Mouse (Mus musculus) lung, embryonic 15.5 days (tissue): ENCODE measurements around the gene St7. TPM values are rescaled to one million over a fixed set of nuclear protein-coding genes. Genes with fewer than 3 reads are reported as not detected.

Experiments used
- ATAC-seq: fragments of 200-750 bp; cut with Nextera tagmentation; 2 replicates; pipeline ENCODE4 v1.8.0; 2017; ENCODE audit warnings: moderate number of reproducible peaks, borderline replicate concordance; ENCODE audit not compliant: low FRiP score, low TSS enrichment; ENCODE audit errors: extremely low read depth
- H3K27ac ChIP-seq: fragments of 300-500 bp; sonication (generic); 2 replicates; pipeline ENCODE4 v1.5.1; 2015; ENCODE audit warnings: moderate library complexity, mild to moderate bottlenecking, inconsistent platforms
- H3K27me3 ChIP-seq: fragments of 300-500 bp; sonication (generic); 2 replicates; pipeline ENCODE4 v1.6.1; 2015; ENCODE audit warnings: inconsistent platforms
- H3K36me3 ChIP-seq: fragments of 300-500 bp; sonication (generic); 2 replicates; pipeline ENCODE4 v1.6.1; 2015; ENCODE audit warnings: inconsistent platforms
- H3K4me1 ChIP-seq: fragments of 300-500 bp; sonication (generic); 2 replicates; pipeline ENCODE4 v1.6.1; 2015; ENCODE audit warnings: inconsistent platforms
- H3K4me2 ChIP-seq: fragments of 300-500 bp; sonication (generic); 2 replicates; pipeline ENCODE4 v1.6.1; 2015; ENCODE audit warnings: inconsistent platforms, mild to moderate bottlenecking, moderate library complexity
- H3K4me3 ChIP-seq: fragments of 300-500 bp; sonication (generic); 2 replicates; pipeline ENCODE4 v1.5.1; 2015; ENCODE audit warnings: mild to moderate bottlenecking, inconsistent platforms
- H3K9ac ChIP-seq: fragments of 300-500 bp; sonication (generic); 2 replicates; pipeline ENCODE4 v1.6.1; 2015; ENCODE audit warnings: inconsistent platforms
- H3K9me3 ChIP-seq: fragments of 300-500 bp; sonication (generic); 2 replicates; pipeline ENCODE4 v1.6.1; 2016; ENCODE audit warnings: inconsistent platforms
- WGBS: fragments of 180-500 bp; shearing (Covaris S2); methylation state at CpG from one replicate; pipeline ENCODE4 v1.1.7; 2015; 5-methylcytosine and 5-hydroxymethylcytosine counted together
- polyA plus RNA-seq: library from polyadenylated mRNA; unstranded; fragments of >200 nt; fragmentation: Nextera tagmentation; extraction: Ambion mirVana; gene quantifications from 2 replicates; pipeline ENCODE4 v1.2.1, GENCODE M21; 2015

St7 gene
- 44.0 and 45.6 TPM in 2 replicates for polyA plus RNA-seq

DNA sequence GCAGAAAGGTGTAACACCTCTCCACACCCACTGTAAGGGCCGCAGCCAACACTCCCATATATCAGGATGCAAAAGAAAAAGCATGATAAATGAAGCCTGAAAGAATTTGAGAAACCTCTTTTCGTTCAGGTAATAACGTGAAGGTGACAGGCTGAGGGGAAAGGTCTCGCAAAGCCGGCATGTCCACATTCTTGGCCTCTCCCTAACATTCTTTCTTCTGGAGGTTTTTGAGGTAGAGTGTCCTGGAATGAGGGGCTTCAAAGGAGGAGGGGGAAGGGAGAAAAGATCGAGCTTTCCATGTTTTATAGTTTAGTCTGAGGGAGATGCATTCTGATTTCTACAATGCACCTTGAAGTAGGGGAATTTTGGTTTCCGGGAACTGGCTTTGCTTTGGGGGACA, at the start of gene St7:
St7 (plus strand) TSS at position 287 of the 400 bp plus-strand sequence.
- 46% methylated on average over 7 of the region's 7 CpGs for WGBS
- no peak for ATAC-seq
- Histone ChIP-seq H3K27ac (peak within 1 kb of the TSS; percentile 97), H3K4me3 (peak within 1 kb of the TSS; percentile 77), H3K36me3 (no peaks in the 10 kb centered on the region), H3K9ac (peak within 1 kb of the TSS; percentile 86), H3K4me1 (peaks cover 28% of the 10 kb centered on the region), H3K9me3 (no peaks in the 10 kb centered on the region), H3K4me2 (peak within 1 kb of the TSS; percentile 70), H3K27me3 (no peaks in the 10 kb centered on the region)

DNA sequence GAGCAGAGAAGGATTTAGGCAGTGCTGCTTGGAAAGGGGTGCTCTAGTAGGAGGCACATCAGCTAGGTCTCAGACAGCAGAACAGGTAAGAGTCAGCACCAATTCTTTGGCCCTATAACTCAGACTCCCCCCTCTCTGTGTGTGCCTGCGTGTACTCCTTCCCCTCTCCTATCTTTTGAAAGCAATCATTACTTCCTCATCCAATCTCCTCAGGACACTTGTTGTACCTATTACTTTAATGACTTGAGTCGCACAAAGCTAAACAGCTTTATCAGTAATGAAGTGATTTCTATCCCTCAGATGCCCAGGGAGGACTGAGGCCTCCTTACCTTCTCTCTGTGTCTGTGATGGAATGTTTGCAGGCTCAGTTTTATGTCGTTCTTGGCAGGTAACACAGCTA, 46.6 kb upstream of the St7 start:
- no peak overlapping the region for H3K4me2 ChIP-seq
- 24% methylated on average over 3 of the region's 3 CpGs for WGBS
- H3K9ac ChIP-seq = no peak overlapping the region
- no peak for ATAC-seq
- no peaks in the 10 kb centered on the region for H3K27me3 ChIP-seq
- H3K27ac ChIP-seq = no peak overlapping the region
- peaks cover 20% of the 10 kb centered on the region for H3K36me3 ChIP-seq
- no peaks in the 10 kb centered on the region for H3K9me3 ChIP-seq
- H3K4me3 ChIP-seq = no peak overlapping the region
- peaks cover 18% of the 10 kb centered on the region for H3K4me1 ChIP-seq

DNA sequence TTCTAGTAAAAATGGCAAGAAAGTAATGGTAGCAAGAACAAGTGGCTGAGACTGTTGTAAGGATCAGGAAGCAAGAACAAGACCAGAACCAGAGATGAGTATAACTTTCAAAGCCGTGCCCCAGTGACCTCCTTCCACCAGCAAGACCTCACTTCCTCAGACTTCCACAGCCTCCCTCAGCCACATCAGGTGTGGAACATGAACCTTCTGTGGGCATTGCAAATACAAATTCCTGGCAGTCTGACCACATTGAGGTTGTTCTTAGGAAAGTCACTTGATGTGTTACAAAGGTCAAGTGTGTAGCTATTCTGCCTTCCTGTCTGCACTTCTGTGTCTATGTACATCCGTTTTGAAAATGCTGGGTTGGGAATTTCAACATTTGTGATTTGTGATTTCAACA, 40.6 kb upstream of the St7 start:
- Histone ChIP-seq H3K9me3 (no peaks in the 10 kb centered on the region), H3K4me2 (no peak overlapping the region), H3K36me3 (peaks cover 33% of the 10 kb centered on the region), H3K4me1 (no peaks in the 10 kb centered on the region), H3K27me3 (no peaks in the 10 kb centered on the region), H3K9ac (no peak overlapping the region), H3K4me3 (no peak overlapping the region), H3K27ac (no peak overlapping the region)
- ATAC-seq = no peak
- 63% methylated on average over 2 of the region's 2 CpGs for WGBS

DNA sequence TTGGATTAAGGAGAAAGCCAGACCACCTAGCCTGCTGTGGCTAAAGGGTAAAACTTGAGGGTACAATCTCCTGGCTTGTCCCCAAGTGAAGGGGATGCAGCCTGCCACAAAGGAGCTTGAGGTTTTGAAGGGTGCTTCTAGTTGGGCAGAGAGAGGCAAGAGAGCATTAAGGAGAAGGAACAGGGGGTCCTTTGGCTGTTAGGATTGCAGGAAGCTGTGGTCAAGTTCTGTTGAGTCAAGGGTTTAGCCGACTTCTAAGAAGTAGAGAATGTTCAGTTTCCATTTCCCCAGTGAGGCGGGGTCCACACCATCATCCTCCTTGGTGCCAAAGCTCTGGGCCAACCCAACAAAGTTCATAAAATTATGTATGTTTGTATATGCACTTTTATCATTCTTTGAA, 37.7 kb upstream of the St7 start:
- Histone ChIP-seq H3K4me2 (no peak overlapping the region), H3K4me3 (no peak overlapping the region), H3K27ac (no peak overlapping the region), H3K9ac (no peak overlapping the region), H3K9me3 (no peaks in the 10 kb centered on the region), H3K4me1 (no peaks in the 10 kb centered on the region), H3K36me3 (peaks cover 21% of the 10 kb centered on the region), H3K27me3 (no peaks in the 10 kb centered on the region)
- 92% methylated on average over 2 of the region's 2 CpGs for WGBS
- no peak for ATAC-seq

DNA sequence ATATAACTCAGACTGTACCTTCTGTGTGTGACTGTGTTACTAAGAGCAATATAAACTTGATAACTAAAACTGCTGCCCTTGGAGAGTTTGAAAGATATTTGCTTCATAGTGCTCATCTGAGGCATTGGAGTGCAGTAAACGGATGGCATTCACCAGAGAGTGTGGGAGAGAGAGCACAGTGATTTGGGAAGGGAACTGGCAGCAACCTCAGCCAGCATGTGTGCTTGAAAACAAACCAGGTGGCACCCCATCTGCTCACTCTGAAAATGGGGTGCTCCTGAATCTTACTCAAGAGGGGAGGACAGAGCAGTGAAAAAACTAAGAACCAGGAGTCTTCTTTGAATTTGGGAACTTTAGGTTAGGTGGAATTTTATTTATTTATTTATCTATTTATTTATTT, 35.4 kb upstream of the St7 start:
- no peak overlapping the region for H3K4me3 ChIP-seq
- peaks cover 20% of the 10 kb centered on the region for H3K36me3 ChIP-seq
- no peak for ATAC-seq
- H3K9me3 ChIP-seq = no peaks in the 10 kb centered on the region
- H3K27ac ChIP-seq = no peak overlapping the region
- 75% methylated on average over 1 of the region's 1 CpGs for WGBS
- H3K27me3 ChIP-seq = no peaks in the 10 kb centered on the region
- H3K4me2 ChIP-seq = no peak overlapping the region
- H3K4me1 ChIP-seq = no peaks in the 10 kb centered on the region
- no peak overlapping the region for H3K9ac ChIP-seq

DNA sequence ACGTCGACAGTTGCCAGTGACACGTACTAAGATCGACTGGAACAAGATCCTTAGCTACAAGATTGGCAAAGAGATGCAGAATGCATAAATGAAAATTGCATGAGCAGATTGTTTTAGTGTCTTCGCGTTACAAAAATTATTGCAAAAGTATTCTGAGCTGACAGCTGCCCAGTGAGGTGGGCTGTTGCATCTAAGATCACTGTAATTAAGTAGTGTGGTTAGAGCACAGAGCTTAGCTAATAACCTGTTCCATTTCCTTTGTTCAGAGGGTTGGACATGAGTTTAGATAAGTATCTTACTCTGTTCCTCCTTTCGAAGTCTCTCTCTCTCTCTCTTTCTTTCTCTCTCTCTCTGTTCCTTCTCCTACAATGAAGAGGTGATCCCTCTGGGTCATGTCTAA, 27.4 kb upstream of the St7 start:
- H3K4me1 ChIP-seq = no peaks in the 10 kb centered on the region
- no peak overlapping the region for H3K9ac ChIP-seq
- no peaks in the 10 kb centered on the region for H3K9me3 ChIP-seq
- no peaks in the 10 kb centered on the region for H3K27me3 ChIP-seq
- peaks cover 56% of the 10 kb centered on the region for H3K36me3 ChIP-seq
- no peak overlapping the region for H3K27ac ChIP-seq
- ATAC-seq = no peak
- WGBS = 94% methylated on average over 7 of the region's 7 CpGs
- no peak overlapping the region for H3K4me2 ChIP-seq
- H3K4me3 ChIP-seq = no peak overlapping the region

DNA sequence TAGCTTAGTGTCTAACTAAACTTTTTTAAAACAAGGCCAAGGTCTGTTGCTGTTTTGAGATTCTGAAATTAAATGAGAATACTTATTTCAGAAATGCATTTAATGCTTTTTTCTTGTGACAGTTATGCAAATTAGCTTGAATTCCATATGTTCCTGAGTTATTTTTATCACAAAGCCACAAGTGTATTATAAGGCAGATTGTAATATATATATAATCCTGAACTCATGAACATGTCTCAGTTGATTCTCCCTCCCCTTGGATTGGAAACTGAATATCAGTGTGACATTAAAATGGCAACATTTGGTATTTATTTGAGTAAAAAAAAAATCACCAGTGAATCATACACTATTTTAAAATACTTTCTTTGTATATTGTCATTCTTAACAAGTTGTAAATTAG, 26.7 kb upstream of the St7 start:
- Histone ChIP-seq H3K27ac (no peak overlapping the region), H3K4me1 (no peaks in the 10 kb centered on the region), H3K9me3 (no peaks in the 10 kb centered on the region), H3K36me3 (peaks cover 56% of the 10 kb centered on the region), H3K4me3 (no peak overlapping the region), H3K9ac (no peak overlapping the region), H3K4me2 (no peak overlapping the region), H3K27me3 (no peaks in the 10 kb centered on the region)
- ATAC-seq = no peak

DNA sequence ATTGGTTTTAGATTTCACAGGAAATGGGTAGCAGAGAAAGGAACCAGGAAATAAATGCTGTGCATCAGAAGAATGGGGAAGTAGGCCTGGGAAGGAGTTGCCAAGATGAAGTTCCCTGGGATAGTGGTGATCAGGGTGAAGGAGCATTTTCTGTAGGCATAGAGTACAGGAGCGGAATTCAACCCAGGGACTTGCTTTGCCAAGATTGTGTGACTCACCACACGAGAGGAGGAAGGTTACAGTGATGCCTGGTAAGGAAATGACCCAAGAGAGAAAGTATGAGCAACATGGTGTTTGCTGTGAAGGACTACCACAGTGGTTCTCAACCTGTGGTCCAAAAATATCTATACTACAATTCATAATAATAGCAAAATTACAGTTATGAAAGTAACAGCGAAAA, 24.9 kb upstream of the St7 start:
- no peaks in the 10 kb centered on the region for H3K27me3 ChIP-seq
- no peak overlapping the region for H3K4me2 ChIP-seq
- no peak overlapping the region for H3K9ac ChIP-seq
- WGBS = 93% methylated on average over 3 of the region's 3 CpGs
- no peak for ATAC-seq
- no peak overlapping the region for H3K27ac ChIP-seq
- peaks cover 43% of the 10 kb centered on the region for H3K36me3 ChIP-seq
- H3K4me3 ChIP-seq = no peak overlapping the region
- no peaks in the 10 kb centered on the region for H3K4me1 ChIP-seq
- no peaks in the 10 kb centered on the region for H3K9me3 ChIP-seq

DNA sequence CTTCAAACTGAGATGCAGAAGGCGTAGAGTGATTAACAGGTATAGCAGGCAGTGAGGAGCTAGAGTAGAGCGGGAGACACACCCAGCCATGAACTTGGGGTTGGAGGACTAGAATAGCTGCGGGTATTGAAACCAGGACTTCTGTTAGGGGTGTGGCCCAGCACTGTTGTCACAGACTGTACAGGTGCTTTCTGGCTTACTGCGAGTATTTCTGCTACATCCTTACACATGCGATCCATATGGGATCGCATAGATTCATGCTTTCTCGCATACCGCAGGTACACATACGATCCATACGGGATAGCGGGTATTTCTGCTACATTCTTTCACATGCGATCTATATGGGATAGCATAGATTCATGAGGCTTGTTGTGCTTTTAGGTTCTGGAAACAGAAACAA, 24.4 kb upstream of the St7 start:
- Histone ChIP-seq H3K4me2 (no peak overlapping the region), H3K27ac (no peak overlapping the region), H3K36me3 (peaks cover 38% of the 10 kb centered on the region), H3K4me3 (no peak overlapping the region), H3K9me3 (no peaks in the 10 kb centered on the region), H3K27me3 (no peaks in the 10 kb centered on the region), H3K9ac (no peak overlapping the region), H3K4me1 (no peaks in the 10 kb centered on the region)
- WGBS = 96% methylated on average over 12 of the region's 12 CpGs
- ATAC-seq = no peak

DNA sequence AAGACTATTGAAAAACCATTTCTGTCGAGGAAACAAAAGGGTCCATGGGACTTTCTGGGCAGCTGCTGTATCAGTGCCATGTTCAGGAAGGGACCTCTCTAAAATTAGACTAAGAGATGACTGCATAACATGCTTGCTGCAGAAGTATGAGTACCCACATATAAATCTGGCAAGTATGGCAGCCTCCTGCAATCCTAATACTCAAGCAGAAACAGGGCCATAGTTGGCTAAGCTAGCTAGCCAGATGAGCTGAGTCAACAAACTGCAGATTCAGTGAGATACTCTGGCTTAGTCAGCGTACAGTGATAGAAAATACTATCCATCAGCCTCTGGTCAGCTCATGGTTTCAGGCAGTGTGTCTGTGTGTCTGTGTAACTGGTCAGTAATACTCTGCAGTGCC, 22.9 kb upstream of the St7 start:
- Histone ChIP-seq H3K27ac (no peak overlapping the region), H3K9me3 (no peaks in the 10 kb centered on the region), H3K4me3 (no peak overlapping the region), H3K27me3 (no peaks in the 10 kb centered on the region), H3K36me3 (peaks cover 30% of the 10 kb centered on the region), H3K4me2 (no peak overlapping the region), H3K4me1 (no peaks in the 10 kb centered on the region), H3K9ac (no peak overlapping the region)
- ATAC-seq = no peak
- WGBS = 82% methylated on average over 2 of the region's 2 CpGs

DNA sequence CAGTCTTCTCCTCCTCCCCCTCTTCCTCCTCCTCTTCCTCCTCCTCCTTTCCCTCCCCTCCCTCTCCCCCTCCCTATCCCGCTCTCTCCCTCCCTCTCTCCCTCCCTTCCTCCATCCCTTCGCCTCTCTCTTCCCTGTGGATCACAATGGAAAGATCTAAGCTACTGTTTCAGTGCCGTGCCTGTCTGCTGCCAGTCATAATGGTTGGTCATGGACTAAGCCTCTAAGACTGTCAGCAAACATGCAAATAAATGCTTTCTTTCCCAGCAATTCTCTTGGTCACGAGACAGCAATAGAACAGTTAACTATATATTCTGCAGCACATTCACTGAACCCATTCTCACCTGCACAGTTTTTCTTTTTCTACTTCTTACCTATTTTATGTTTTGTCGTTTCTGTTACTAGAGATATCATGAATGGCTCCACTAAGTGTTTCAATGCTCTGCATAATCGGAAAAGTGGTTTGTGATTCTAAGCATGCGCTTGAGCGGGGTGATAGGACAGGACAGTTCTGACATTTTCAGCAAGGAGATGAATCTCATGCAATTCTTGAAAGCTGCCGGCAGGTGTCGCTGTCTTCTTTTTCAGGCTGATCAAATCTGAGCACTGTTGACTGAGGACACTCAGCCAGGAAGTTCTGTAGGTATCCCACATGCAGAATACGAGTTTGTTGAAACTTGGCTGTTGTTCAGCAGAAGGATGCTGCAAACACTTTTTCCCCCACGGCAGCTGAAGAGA, 17.5 kb upstream of the St7 start:
- no peaks in the 10 kb centered on the region for H3K27me3 ChIP-seq
- peak; percentile 64; the same call in 1 of the 2 replicates for ATAC-seq
- WGBS = 25% methylated on average over 12 of the region's 12 CpGs

DNA sequence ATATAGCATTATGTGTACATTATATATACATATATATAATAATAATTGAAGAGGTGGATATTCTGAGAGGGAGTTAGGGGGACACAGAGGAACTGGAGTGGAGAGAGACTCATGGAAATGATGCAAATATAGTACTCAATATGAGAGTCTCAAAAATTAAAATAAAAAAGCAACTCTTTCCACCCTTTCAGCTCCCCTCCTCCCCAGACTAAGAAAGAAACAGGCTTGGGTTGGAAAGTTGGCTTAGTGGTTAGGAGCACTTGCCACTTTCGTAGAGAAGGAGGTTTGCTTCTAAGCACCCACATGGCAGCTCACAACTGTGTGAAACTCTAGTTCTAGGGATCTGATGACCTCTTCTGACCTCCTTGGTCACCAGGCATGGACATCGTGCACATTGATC, 15.7 kb upstream of the St7 start:
- WGBS = 63% methylated on average over 2 of the region's 2 CpGs
- H3K27ac ChIP-seq = no peak overlapping the region
- ATAC-seq = no peak
- H3K36me3 ChIP-seq = no peaks in the 10 kb centered on the region
- H3K4me1 ChIP-seq = no peaks in the 10 kb centered on the region
- no peak overlapping the region for H3K4me2 ChIP-seq
- H3K9ac ChIP-seq = no peak overlapping the region
- no peaks in the 10 kb centered on the region for H3K27me3 ChIP-seq
- no peaks in the 10 kb centered on the region for H3K9me3 ChIP-seq
- H3K4me3 ChIP-seq = no peak overlapping the region

More for the DNA sequence above, 17.5 kb upstream of the St7 start:
- no peak overlapping the region for H3K4me3 ChIP-seq
- H3K9me3 ChIP-seq = no peaks in the 10 kb centered on the region
- no peak overlapping the region for H3K4me2 ChIP-seq
- H3K27ac ChIP-seq = no peak overlapping the region
- H3K4me1 ChIP-seq = no peaks in the 10 kb centered on the region
- H3K36me3 ChIP-seq = no peaks in the 10 kb centered on the region
- H3K9ac ChIP-seq = no peak overlapping the region
